Mouse (Mus musculus): Measurements from ENCODE around the gene Carmil1. TPM values are rescaled to one million over a fixed set of nuclear protein-coding genes. Genes with fewer than 3 reads are reported as not detected.
"Not testable (repeated sequence)": the region's sequence is repeated elsewhere in the genome, so short reads cannot be mapped to it uniquely, and the experiment has no call there.

Carmil1 gene
- polyA plus RNA-seq, 1 experiment, result 29.1 TPM

- H3K4me3 ChIP-seq (ENCODE audit: insufficient read depth, low read length), result no peak overlapping the region
- H3K4me1 ChIP-seq (ENCODE audit: control insufficient read depth, insufficient read depth, low read length), result no peaks in the 10 kb centered on the region
- TF ChIP-seq CTCF (IDR thresholded peaks at IDR 0.05; ENCODE audit: borderline replicate concordance, insufficient read depth, low read length), result peak; percentile 61; the same call in 1 of the 2 replicates
- TF ChIP-seq POLR2A (IDR thresholded peaks at IDR 0.05; ENCODE audit: low read depth, low read length), result no peak
- no peak overlapping the region for H3K27ac ChIP-seq (ENCODE audit: insufficient read depth, low read length)
Measured at GRCm38 (mm10) chr13:24112689-24113348, 167.8 kb downstream of the Carmil1 start.

- Histone ChIP-seq H3K4me3 (ENCODE audit: insufficient read depth, low read length) (no peak overlapping the region), H3K27ac (ENCODE audit: insufficient read depth, low read length) (no peak overlapping the region), H3K4me1 (ENCODE audit: control insufficient read depth, insufficient read depth, low read length) (peaks cover 3% of the 10 kb centered on the region; the same call in 1 of the 2 replicates)
- TF ChIP-seq CTCF (IDR thresholded peaks at IDR 0.05; ENCODE audit: borderline replicate concordance, insufficient read depth, low read length), result no peak
- no peak for TF ChIP-seq POLR2A (IDR thresholded peaks at IDR 0.05; ENCODE audit: low read depth, low read length)
Measured at GRCm38 (mm10) chr13:24110329-24110728, 170.3 kb downstream of the Carmil1 start.

GRCm38 (mm10) chr13:24108282-24108681, 172.3 kb downstream of the Carmil1 start:
- H3K27ac ChIP-seq (ENCODE audit: insufficient read depth, low read length), result no peak overlapping the region
- no peak for TF ChIP-seq CTCF (IDR thresholded peaks at IDR 0.05; ENCODE audit: borderline replicate concordance, insufficient read depth, low read length)
- no peak for TF ChIP-seq POLR2A (IDR thresholded peaks at IDR 0.05; ENCODE audit: low read depth, low read length)
- peaks cover 11% of the 10 kb centered on the region for H3K4me1 ChIP-seq (ENCODE audit: control insufficient read depth, insufficient read depth, low read length)
- H3K4me3 ChIP-seq (ENCODE audit: insufficient read depth, low read length), result no peak overlapping the region

GRCm38 (mm10) chr13:24107058-24107457, 173.5 kb downstream of the Carmil1 start:
- Histone ChIP-seq H3K4me1 (ENCODE audit: control insufficient read depth, insufficient read depth, low read length) (peaks cover 11% of the 10 kb centered on the region), H3K4me3 (ENCODE audit: insufficient read depth, low read length) (no peak overlapping the region), H3K27ac (ENCODE audit: insufficient read depth, low read length) (no peak overlapping the region)
- TF ChIP-seq CTCF (IDR thresholded peaks at IDR 0.05; ENCODE audit: borderline replicate concordance, insufficient read depth, low read length), result no peak
- TF ChIP-seq POLR2A (IDR thresholded peaks at IDR 0.05; ENCODE audit: low read depth, low read length), result no peak

GRCm38 (mm10) chr13:24105838-24106237, 174.8 kb downstream of the Carmil1 start:
- Histone ChIP-seq H3K27ac (ENCODE audit: insufficient read depth, low read length) (peak overlapping the region; percentile 35; the same call in 1 of the 2 replicates), H3K4me3 (ENCODE audit: insufficient read depth, low read length) (no peak overlapping the region), H3K4me1 (ENCODE audit: control insufficient read depth, insufficient read depth, low read length) (peaks cover 11% of the 10 kb centered on the region)
- TF ChIP-seq POLR2A (IDR thresholded peaks at IDR 0.05; ENCODE audit: low read depth, low read length) (no peak), CTCF (IDR thresholded peaks at IDR 0.05; ENCODE audit: borderline replicate concordance, insufficient read depth, low read length) (no peak)

- Histone ChIP-seq H3K4me3 (ENCODE audit: insufficient read depth, low read length) (no peak overlapping the region), H3K27ac (ENCODE audit: insufficient read depth, low read length) (peak overlapping the region; percentile 35; the same call in 1 of the 2 replicates), H3K4me1 (ENCODE audit: control insufficient read depth, insufficient read depth, low read length) (peaks cover 11% of the 10 kb centered on the region)
- TF ChIP-seq CTCF (IDR thresholded peaks at IDR 0.05; ENCODE audit: borderline replicate concordance, insufficient read depth, low read length) (no peak), POLR2A (IDR thresholded peaks at IDR 0.05; ENCODE audit: low read depth, low read length) (no peak)
Measured at GRCm38 (mm10) chr13:24105340-24105669, 175.3 kb downstream of the Carmil1 start.

GRCm38 (mm10) chr13:24104611-24105339, 175.8 kb downstream of the Carmil1 start:
- peaks cover 11% of the 10 kb centered on the region for H3K4me1 ChIP-seq (ENCODE audit: control insufficient read depth, insufficient read depth, low read length)
- H3K27ac ChIP-seq (ENCODE audit: insufficient read depth, low read length); H3K4me3 ChIP-seq (ENCODE audit: insufficient read depth, low read length): not testable (repeated sequence)

GRCm38 (mm10) chr13:24104016-24104415, 176.6 kb downstream of the Carmil1 start:
- TF ChIP-seq POLR2A (IDR thresholded peaks at IDR 0.05; ENCODE audit: low read depth, low read length) (no peak), CTCF (IDR thresholded peaks at IDR 0.05; ENCODE audit: borderline replicate concordance, insufficient read depth, low read length) (no peak)
- H3K4me1 ChIP-seq (ENCODE audit: control insufficient read depth, insufficient read depth, low read length), result peaks cover 11% of the 10 kb centered on the region
- no peak overlapping the region for H3K27ac ChIP-seq (ENCODE audit: insufficient read depth, low read length)
- H3K4me3 ChIP-seq (ENCODE audit: insufficient read depth, low read length), result no peak overlapping the region

GRCm38 (mm10) chr13:24103152-24103551, 177.4 kb downstream of the Carmil1 start:
- H3K27ac ChIP-seq (ENCODE audit: insufficient read depth, low read length), result no peak overlapping the region
- TF ChIP-seq POLR2A (IDR thresholded peaks at IDR 0.05; ENCODE audit: low read depth, low read length), result no peak
- no peak for TF ChIP-seq CTCF (IDR thresholded peaks at IDR 0.05; ENCODE audit: borderline replicate concordance, insufficient read depth, low read length)
- no peak overlapping the region for H3K4me3 ChIP-seq (ENCODE audit: insufficient read depth, low read length)
- H3K4me1 ChIP-seq (ENCODE audit: control insufficient read depth, insufficient read depth, low read length), result peaks cover 11% of the 10 kb centered on the region

GRCm38 (mm10) chr13:24102256-24102655, 178.3 kb downstream of the Carmil1 start:
- H3K4me3 ChIP-seq (ENCODE audit: insufficient read depth, low read length), result no peak overlapping the region
- H3K4me1 ChIP-seq (ENCODE audit: control insufficient read depth, insufficient read depth, low read length), result peaks cover 11% of the 10 kb centered on the region
- H3K27ac ChIP-seq (ENCODE audit: insufficient read depth, low read length), result no peak overlapping the region
- TF ChIP-seq CTCF (IDR thresholded peaks at IDR 0.05; ENCODE audit: borderline replicate concordance, insufficient read depth, low read length), result no peak
- TF ChIP-seq POLR2A (IDR thresholded peaks at IDR 0.05; ENCODE audit: low read depth, low read length), result no peak
